Mouse (Mus musculus) C2C12 (cell line): ENCODE results near the gene Tmem221.
A peak's percentile ranks its signal among the peaks of the same experiment; 100 is the strongest.

Experiments
- CTCF ChIP-seq: IDR thresholded peaks from one replicate; pipeline ENCODE4 v1.5.1; 2011; ENCODE audit not compliant: control insufficient read depth, insufficient read depth, insufficient read length
- MAX ChIP-seq: IDR thresholded peaks from one replicate; pipeline ENCODE4 v1.6.1; 2011; ENCODE audit warnings: mild to moderate bottlenecking, control low read depth
- USF1 ChIP-seq: IDR thresholded peaks from one replicate; pipeline ENCODE4 v1.6.1; 2011; ENCODE audit warnings: low read depth, mild to moderate bottlenecking, control low read depth, moderate library complexity

- no peak for TF ChIP-seq CTCF
- peak; percentile 77 for TF ChIP-seq USF1
- no peak for TF ChIP-seq MAX
These were observed 11.8 kb upstream of the Tmem221 start for GRCm38 (mm10) chr8:71570291-71570954.
